Mouse (Mus musculus): ENCODE results near the gene Etfb. TPM values are rescaled to one million over a fixed set of nuclear protein-coding genes. Genes with fewer than 3 reads are reported as not detected.

Gene Etfb
- total and polyA plus RNA-seq, 3 experiments, result 147 to 201 (median 201) TPM

- dilution Hi-C loops (cut with MboI; ENCODE audit: extremely low pct_ligation_motif_present, extremely low pct_unique_long_range_greater_than_20kb, low sequenced_read_pairs), result no loop called here
- H3K4me1 ChIP-seq (ENCODE audit: control insufficient read depth in 1 of 2, insufficient read depth in 2 of 2), result peaks cover 0 to 9% of the 10 kb centered on the region in 2 experiments; a peak in 1 of 4 replicates
- H3K9ac ChIP-seq (ENCODE audit: insufficient read depth, low read depth), result no peak overlapping the region
- peak overlapping the region; percentile 51 for H3K4me2 ChIP-seq (ENCODE audit: insufficient read depth, low read depth, poor library complexity, severe bottlenecking)
- H3K27ac ChIP-seq (ENCODE audit: insufficient read depth, low read depth), result no peak overlapping the region
- TF ChIP-seq RAD21 (IDR thresholded peaks at IDR 0.05; ENCODE audit: low read depth, low read length), result no peak
- TF ChIP-seq ZMIZ1 (IDR thresholded peaks at IDR 0.05; ENCODE audit: low read depth, low read length), result no peak
- TF ChIP-seq NRF1 (IDR thresholded peaks at IDR 0.05; ENCODE audit: low read depth, low read length), result no peak
- TF ChIP-seq NELFE (IDR thresholded peaks at IDR 0.05; ENCODE audit: low read depth, low read length), result no peak
- TF ChIP-seq MEF2A (IDR thresholded peaks at IDR 0.05; ENCODE audit: borderline replicate concordance, low read depth, low read length), result no peak
- TF ChIP-seq ELF1 (IDR thresholded peaks at IDR 0.05; ENCODE audit: low read depth, low read length), result no peak
- TF ChIP-seq BHLHE40 (IDR thresholded peaks at IDR 0.05; ENCODE audit: low read depth, low read length), result no peak
- TF ChIP-seq CHD1 (IDR thresholded peaks at IDR 0.05; ENCODE audit: low read depth, low read length), result no peak
- no peak for TF ChIP-seq USF1 (IDR thresholded peaks at IDR 0.05; ENCODE audit: low read depth, low read length)
- no peak for TF ChIP-seq MYC (IDR thresholded peaks at IDR 0.05; ENCODE audit: low read depth, low read length)
- no peak for TF ChIP-seq SIN3A (IDR thresholded peaks at IDR 0.05; ENCODE audit: low read length)
- no peak for TF ChIP-seq JUND (conservative IDR thresholded peaks at IDR 0.05; ENCODE audit: low read depth, low read length)
- TF ChIP-seq CHD2 (IDR thresholded peaks at IDR 0.05; ENCODE audit: low read length), result no peak
- no peak for TF ChIP-seq E2F4 (IDR thresholded peaks at IDR 0.05; ENCODE audit: insufficient replicate concordance, low read depth, low read length)
- TF ChIP-seq TCF12 (IDR thresholded peaks at IDR 0.05; ENCODE audit: low read depth, low read length), result no peak
- DNase-seq (ENCODE audit: extremely low read depth), result no peak
- peaks cover 2% of the 10 kb centered on the region for H3K9me3 ChIP-seq (replicated peaks; ENCODE audit: low read length)
- peaks cover 80% of the 10 kb centered on the region for H3K27me3 ChIP-seq (replicated peaks)
- no peaks in the 10 kb centered on the region for H3K36me3 ChIP-seq (replicated peaks in 1 of 2; ENCODE audit: control insufficient read depth in 1 of 2, insufficient read depth in 1 of 2, low read length in 1 of 2)
- no peak overlapping the region for H3K4me3 ChIP-seq (replicated peaks in 1 of 3; ENCODE audit: low read depth in 2 of 3, low read length in 2 of 3, poor library complexity in 1 of 3)
- H3K79me2 ChIP-seq (replicated peaks; ENCODE audit: control insufficient read depth, extremely low read depth, insufficient read depth, poor library complexity, severe bottlenecking), result no peaks in the 10 kb centered on the region
- in situ Hi-C loops (cut with MboI; ENCODE audit: low pct_ligation_motif_present, low pct_unique_long_range_greater_than_20kb, low sequenced_read_pairs), result loop anchor here (25.0 kb wide), 1 partner anchor 297 kb away; the partner anchor contains the start of genes Klk10, Klk8 and Klk9
These were observed 46.3 kb downstream of the Etfb start for GRCm38 (mm10) chr7:43490182-43490584.

GRCm38 (mm10) chr7:43490861-43491260, 47.0 kb downstream of the Etfb start:
- Histone ChIP-seq H3K27ac (ENCODE audit: insufficient read depth, low read depth) (no peak overlapping the region), H3K9me3 (replicated peaks; ENCODE audit: low read length) (peaks cover 2% of the 10 kb centered on the region), H3K36me3 (replicated peaks in 1 of 2; ENCODE audit: control insufficient read depth in 1 of 2, insufficient read depth in 1 of 2, low read length in 1 of 2) (no peaks in the 10 kb centered on the region), H3K79me2 (replicated peaks; ENCODE audit: control insufficient read depth, extremely low read depth, insufficient read depth, poor library complexity, severe bottlenecking) (no peaks in the 10 kb centered on the region), H3K27me3 (replicated peaks) (peaks cover 81% of the 10 kb centered on the region), H3K4me3 (replicated peaks in 1 of 3; ENCODE audit: low read depth in 2 of 3, low read length in 2 of 3, poor library complexity in 1 of 3) (no peak overlapping the region), H3K4me1 (ENCODE audit: control insufficient read depth in 1 of 2, insufficient read depth in 2 of 2) (peaks cover 0 to 9% of the 10 kb centered on the region in 2 experiments; a peak in 1 of 4 replicates), H3K4me2 (ENCODE audit: insufficient read depth, low read depth, poor library complexity, severe bottlenecking) (no peak overlapping the region), H3K9ac (ENCODE audit: insufficient read depth, low read depth) (no peak overlapping the region)
- TF ChIP-seq JUN (IDR thresholded peaks at IDR 0.05; ENCODE audit: insufficient read depth, low read depth, low read length) (no peak), E2F4 (IDR thresholded peaks at IDR 0.05; ENCODE audit: insufficient replicate concordance, low read depth, low read length) (no peak), GABPA (IDR thresholded peaks at IDR 0.05; ENCODE audit: insufficient replicate concordance, low read depth, low read length) (no peak), PAX5 (IDR thresholded peaks at IDR 0.05; ENCODE audit: low read length) (no peak), ELF1 (IDR thresholded peaks at IDR 0.05; ENCODE audit: low read depth, low read length) (no peak), ETS1 (conservative IDR thresholded peaks at IDR 0.05; ENCODE audit: low read depth, low read length) (no peak), RCOR1 (conservative IDR thresholded peaks at IDR 0.05; ENCODE audit: low read depth, low read length) (no peak), USF2 (conservative IDR thresholded peaks at IDR 0.05; ENCODE audit: low read depth, low read length) (no peak), MXI1 (IDR thresholded peaks at IDR 0.05; ENCODE audit: low read depth, low read length) (no peak), MYC (IDR thresholded peaks at IDR 0.05; ENCODE audit: low read depth, low read length) (no peak), HCFC1 (IDR thresholded peaks at IDR 0.05; ENCODE audit: low read depth, low read length) (no peak), USF1 (IDR thresholded peaks at IDR 0.05; ENCODE audit: low read depth, low read length) (no peak), MEF2A (IDR thresholded peaks at IDR 0.05; ENCODE audit: borderline replicate concordance, low read depth, low read length) (no peak), SMC3 (IDR thresholded peaks at IDR 0.05; ENCODE audit: low read depth, low read length) (no peak)
- dilution Hi-C loops (cut with MboI; ENCODE audit: extremely low pct_ligation_motif_present, extremely low pct_unique_long_range_greater_than_20kb, low sequenced_read_pairs), result no loop called here
- DNase-seq (ENCODE audit: extremely low read depth), result no peak
- in situ Hi-C loops (cut with MboI; ENCODE audit: low pct_ligation_motif_present, low pct_unique_long_range_greater_than_20kb, low sequenced_read_pairs), result loop anchor here (25.0 kb wide), 1 partner anchor 296 kb away; the partner anchor contains the start of genes Klk10, Klk8 and Klk9

Measured in CH12.LX (cell line).